Mouse (Mus musculus) stomach, postnatal 0 days (tissue): Measurements from ENCODE around the gene Pkib. TPM values are rescaled to one million over a fixed set of nuclear protein-coding genes. Genes with fewer than 3 reads are reported as not detected.

ENCODE experiments used
- ATAC-seq: fragments of 200-750 bp; cut with Nextera tagmentation; 2 replicates; pipeline ENCODE4 v1.8.0; 2017; ENCODE audit not compliant: low FRiP score, low TSS enrichment
- DNase-seq: peaks from one replicate; pipeline ENCODE4 v3.0.0-alpha.2; 2016; ENCODE audit warnings: low spot score
- H3K27ac ChIP-seq: fragments of 300-500 bp; sonication (generic); replicated peaks from 2 replicates; pipeline ENCODE4 v1.5.1; 2014; ENCODE audit warnings: mild to moderate bottlenecking, control low read depth
- H3K27me3 ChIP-seq: fragments of 300-500 bp; sonication (generic); 2 replicates; pipeline ENCODE4 v1.6.1; 2014; ENCODE audit warnings: low read length; ENCODE audit not compliant: control insufficient read depth, insufficient read depth
- H3K36me3 ChIP-seq: fragments of 300-500 bp; sonication (generic); 2 replicates; pipeline ENCODE4 v1.6.1; 2014; ENCODE audit warnings: low read length, mixed read lengths; ENCODE audit not compliant: control insufficient read depth, insufficient read depth
- H3K4me1 ChIP-seq: fragments of 300-500 bp; sonication (generic); replicated peaks from 2 replicates; pipeline ENCODE4 v1.6.1; 2014; ENCODE audit warnings: antibody characterized with exemption; ENCODE audit not compliant: control insufficient read depth, insufficient read depth
- H3K4me2 ChIP-seq: fragments of 300-500 bp; sonication (generic); replicated peaks from 2 replicates; pipeline ENCODE4 v1.6.1; 2014; ENCODE audit warnings: low read depth, mild to moderate bottlenecking, control low read depth, moderate library complexity
- H3K4me3 ChIP-seq: fragments of 300-500 bp; sonication (generic); 2 replicates; pipeline ENCODE4 v1.5.1; 2014; ENCODE audit warnings: low read depth, low read length, control low read depth
- H3K9ac ChIP-seq: fragments of 300-500 bp; sonication (generic); 2 replicates; pipeline ENCODE4 v1.6.1; 2014; ENCODE audit warnings: mild to moderate bottlenecking, low read length, control low read depth, mixed read lengths
- H3K9me3 ChIP-seq: fragments of 300-500 bp; sonication (generic); 2 replicates; pipeline ENCODE4 v1.6.1; 2016; ENCODE audit warnings: low read length; ENCODE audit not compliant: control insufficient read depth
- CTCF ChIP-seq: IDR thresholded peaks from 2 replicates; pipeline ENCODE4 v1.5.1; 2016; ENCODE audit warnings: antibody characterized with exemption, low read depth, mild to moderate bottlenecking, moderate library complexity
- EP300 ChIP-seq: optimal IDR thresholded peaks from 2 replicates; pipeline ENCODE3; 2016; ENCODE audit warnings: antibody characterized with exemption
- whole genome bisulfite sequencing: fragments of 180-500 bp; shearing (Covaris S2); extraction: QIAGEN DNeasy Blood & Tissue Kit; methylation state at CpG from one replicate; pipeline ENCODE4 v1.1.7; 2014; 5-methylcytosine and 5-hydroxymethylcytosine counted together
- polyA plus RNA-seq: library from polyadenylated mRNA; unstranded; fragments of >200 nt; fragmentation: Nextera tagmentation; extraction: Ambion mirVana; gene quantifications from 2 replicates; pipeline ENCODE4 v1.2.1, GENCODE M21; 2015

Gene Pkib
- polyA plus RNA-seq, 1 experiment from 2014 or later: 2.1 TPM

DNA sequence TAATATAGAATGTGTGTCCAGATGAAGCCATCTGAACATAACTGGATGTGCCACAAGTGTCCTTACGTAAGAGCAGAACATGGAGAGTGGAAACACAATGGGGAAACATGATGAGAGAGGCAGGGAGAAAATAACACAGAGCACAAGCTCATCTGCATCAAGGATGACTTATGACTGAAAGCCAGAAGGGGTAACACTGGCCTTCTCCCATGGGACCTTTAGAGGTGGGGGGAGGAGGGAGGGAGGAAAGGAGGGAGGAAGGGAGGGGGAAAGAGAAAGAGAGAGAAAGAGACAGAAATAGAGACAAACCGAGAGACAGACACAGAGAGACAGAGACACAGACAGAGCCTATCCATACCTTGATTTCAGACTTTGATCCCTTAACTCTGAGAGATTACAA is 4.0 kb upstream of the Pkib start:
- DNase-seq (no peak), ATAC-seq (no peak)
- H3K9me3 ChIP-seq: 0 out of 2 replicates have a peak, but pooled peaks cover 3% of the 10 kb centered on the region
- H3K9ac ChIP-seq: no peak overlapping the region
- no peaks in the 10 kb centered on the region for H3K36me3 ChIP-seq
- 77% methylated on average over 2 of the region's 2 CpGs for WGBS
- no peak overlapping the region for H3K4me2 ChIP-seq
- H3K4me1 ChIP-seq: 0 out of 2 replicates have a peak, but pooled peaks cover 3% of the 10 kb centered on the region
- H3K27me3 ChIP-seq: no peaks in the 10 kb centered on the region
- no peak overlapping the region for H3K27ac ChIP-seq
- H3K4me3 ChIP-seq: no peak overlapping the region
- TF ChIP-seq CTCF (no peak), EP300 (no peak)

DNA sequence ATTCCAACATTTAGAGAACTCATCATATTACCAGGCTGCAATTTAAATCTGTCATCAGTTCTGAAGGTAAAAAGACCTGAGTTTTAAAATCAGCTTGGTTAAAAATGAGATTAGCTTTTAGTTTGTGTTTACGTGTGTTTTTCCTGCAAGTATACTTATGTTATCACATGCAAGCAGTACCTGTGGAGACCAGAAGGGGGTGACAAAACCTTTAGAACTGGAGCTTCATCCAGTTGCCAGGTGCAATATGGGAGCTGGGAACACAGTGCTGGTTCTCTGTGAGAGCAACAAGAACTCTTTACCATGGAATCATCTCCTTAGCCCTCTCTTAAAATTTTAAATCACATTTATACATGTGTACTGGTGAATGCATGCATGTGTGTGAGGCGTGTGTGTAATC is 1.2 kb upstream of the Pkib start:
- Histone ChIP-seq H3K9me3 (0 out of 2 replicates have a peak, but pooled peaks cover 3% of the 10 kb centered on the region), H3K4me2 (no peak overlapping the region), H3K36me3 (no peaks in the 10 kb centered on the region), H3K4me1 (0 out of 2 replicates have a peak, but pooled peaks cover 3% of the 10 kb centered on the region), H3K27me3 (no peaks in the 10 kb centered on the region), H3K27ac (no peak overlapping the region), H3K4me3 (no peak overlapping the region), H3K9ac (no peak overlapping the region)
- DNase-seq (no peak), ATAC-seq (no peak)
- TF ChIP-seq EP300 (no peak), CTCF (no peak)
- 100% methylated on average over 2 of the region's 2 CpGs for WGBS

DNA sequence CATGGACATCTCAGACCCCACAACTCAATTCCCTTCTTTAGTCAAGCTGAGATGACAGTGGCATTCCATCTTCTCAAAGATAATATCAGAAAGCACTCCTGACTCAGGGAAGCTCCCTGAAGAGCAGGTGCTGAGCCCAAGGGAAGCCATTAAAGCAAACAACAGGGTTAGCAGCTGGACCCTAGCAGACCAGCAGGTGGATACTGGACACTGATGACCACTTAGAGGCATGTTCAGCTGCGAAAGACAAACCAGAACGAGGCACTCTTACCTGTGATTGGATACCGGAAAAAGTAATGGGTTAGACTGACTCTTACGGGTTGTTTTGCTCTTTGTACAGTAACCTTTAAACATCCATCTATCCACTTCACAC is 1.1 kb downstream of the Pkib start:
- Histone ChIP-seq H3K9ac (no peak overlapping the region), H3K4me3 (no peak overlapping the region), H3K9me3 (0 out of 2 replicates have a peak, but pooled peaks cover 3% of the 10 kb centered on the region), H3K36me3 (no peaks in the 10 kb centered on the region), H3K27me3 (no peaks in the 10 kb centered on the region), H3K4me2 (no peak overlapping the region), H3K4me1 (0 out of 2 replicates have a peak, but pooled peaks cover 3% of the 10 kb centered on the region), H3K27ac (no peak overlapping the region)
- no peak for DNase-seq
- ATAC-seq: no peak
- 63% methylated on average over 4 of the region's 4 CpGs for WGBS
- TF ChIP-seq CTCF: no peak
- no peak for TF ChIP-seq EP300

DNA sequence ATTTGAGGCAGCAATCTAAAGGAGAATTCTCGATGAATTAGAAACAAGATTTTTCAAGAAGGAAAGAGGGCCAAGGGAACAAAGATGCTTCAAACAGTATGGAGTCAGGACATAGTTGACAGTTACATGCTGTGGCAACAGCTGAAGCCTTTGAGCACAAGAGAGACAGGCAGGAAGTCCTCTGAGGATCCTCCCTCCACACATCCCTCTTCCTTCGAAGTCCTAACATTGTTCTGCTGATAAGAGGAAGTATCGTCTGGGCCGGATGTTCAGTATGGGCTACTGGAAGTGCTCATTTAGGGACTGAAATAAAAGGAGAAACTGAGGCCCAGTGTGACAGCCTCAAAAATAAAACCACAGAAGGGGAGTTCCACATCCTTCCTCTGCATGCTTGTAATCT is 5.2 kb downstream of the Pkib start:
- Histone ChIP-seq H3K4me2 (no peak overlapping the region), H3K9me3 (no peaks in the 10 kb centered on the region), H3K27me3 (no peaks in the 10 kb centered on the region), H3K36me3 (no peaks in the 10 kb centered on the region), H3K4me1 (0 out of 2 replicates have a peak, but pooled peaks cover 3% of the 10 kb centered on the region), H3K27ac (no peak overlapping the region), H3K4me3 (no peak overlapping the region), H3K9ac (no peak overlapping the region)
- ATAC-seq: no peak
- DNase-seq: no peak
- 57% methylated on average over 4 of the region's 4 CpGs for WGBS
- TF ChIP-seq CTCF: no peak
- TF ChIP-seq EP300: no peak

DNA sequence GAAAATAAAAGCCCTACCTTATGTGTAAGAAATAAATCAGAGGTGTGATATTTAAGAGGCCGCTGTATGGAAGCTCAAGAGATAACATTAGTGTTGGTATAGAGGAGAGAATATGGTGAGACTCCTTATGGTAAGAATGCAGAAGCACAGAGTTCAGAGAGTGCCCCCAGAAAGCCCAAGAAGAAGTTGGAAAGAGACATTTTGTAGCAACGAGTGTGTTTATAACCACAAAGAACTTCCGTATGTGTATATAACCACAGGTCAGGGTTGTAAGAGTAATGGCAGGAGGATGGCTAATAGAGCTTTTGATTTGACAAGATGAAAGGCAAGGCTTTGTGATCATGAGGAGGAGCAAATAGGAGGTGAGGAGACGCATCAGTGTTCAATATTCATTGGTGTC is 6.5 kb downstream of the Pkib start:
- H3K27ac ChIP-seq: no peak overlapping the region
- TF ChIP-seq EP300 (no peak), CTCF (no peak)
- WGBS: 71% methylated on average over 4 of the region's 4 CpGs
- no peaks in the 10 kb centered on the region for H3K36me3 ChIP-seq
- H3K27me3 ChIP-seq: no peaks in the 10 kb centered on the region
- no peak overlapping the region for H3K4me3 ChIP-seq
- DNase-seq (no peak), ATAC-seq (no peak)
- H3K4me2 ChIP-seq: no peak overlapping the region
- H3K9ac ChIP-seq: no peak overlapping the region
- no peaks in the 10 kb centered on the region for H3K9me3 ChIP-seq
- H3K4me1 ChIP-seq: no peaks in the 10 kb centered on the region

DNA sequence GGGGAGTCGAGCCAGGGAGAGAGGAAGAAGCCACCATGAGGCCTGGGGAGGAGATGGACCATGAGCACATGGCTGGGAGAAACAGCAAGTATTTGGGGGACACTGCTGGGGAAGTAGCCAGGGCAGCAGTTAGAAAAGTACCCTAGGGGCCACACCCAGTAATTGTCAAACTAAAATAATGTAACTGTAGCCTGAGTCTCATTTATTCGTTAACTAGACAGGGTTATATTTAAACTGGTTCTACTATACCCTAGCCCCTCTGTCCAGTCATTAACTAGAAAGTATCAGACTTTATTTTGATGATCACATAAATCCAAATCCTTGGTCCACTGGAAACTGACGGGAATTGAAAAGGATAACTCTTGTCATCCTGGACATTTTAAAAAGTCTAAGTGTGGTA is 7.8 kb downstream of the Pkib start:
- Histone ChIP-seq H3K27ac (no peak overlapping the region), H3K4me1 (no peaks in the 10 kb centered on the region), H3K4me3 (no peak overlapping the region), H3K9me3 (no peaks in the 10 kb centered on the region), H3K36me3 (no peaks in the 10 kb centered on the region), H3K4me2 (no peak overlapping the region), H3K27me3 (no peaks in the 10 kb centered on the region), H3K9ac (no peak overlapping the region)
- no peak for ATAC-seq
- 63% methylated on average over 3 of the region's 3 CpGs for WGBS
- TF ChIP-seq EP300 (no peak), CTCF (no peak)
- no peak for DNase-seq
